Mouse (Mus musculus) heart, adult 2 months (tissue): ENCODE results near the gene Bptf. TPM values are rescaled to one million over a fixed set of nuclear protein-coding genes. Genes with fewer than 3 reads are reported as not detected.
"Not testable (repeated sequence)": the region's sequence is repeated elsewhere in the genome, so short reads cannot be mapped to it uniquely, and the experiment has no call there.

Experiments
- DNase-seq, 2 experiments: peaks; one replicate each; pipeline ENCODE4 v3.0.0; 2021
- H3K27ac ChIP-seq: fragments of 200-600 bp; 2 replicates; pipeline ENCODE4 v1.8.1; 2022
- H3K27me3 ChIP-seq: fragments of 200-500 bp; 2 replicates; pipeline ENCODE4 v1.6.1; 2012; ENCODE audit warnings: mild to moderate bottlenecking, low read length, inconsistent platforms, mixed read lengths; ENCODE audit not compliant: control insufficient read depth, insufficient read depth
- H3K36me3 ChIP-seq: fragments of 200-500 bp; 2 replicates; pipeline ENCODE4 v1.6.1; 2012; ENCODE audit warnings: low read length, inconsistent platforms; ENCODE audit not compliant: control insufficient read depth, insufficient read depth
- H3K4me1 ChIP-seq: fragments of 200-500 bp; 2 replicates; pipeline ENCODE4 v1.6.1; 2011; ENCODE audit warnings: low read length; ENCODE audit not compliant: control insufficient read depth, insufficient read depth
- H3K4me3 ChIP-seq: fragments of 200-600 bp; 2 replicates; pipeline ENCODE4 v1.8.1; 2022
- H3K79me2 ChIP-seq: fragments of 200-500 bp; replicated peaks from 2 replicates; pipeline ENCODE4 v1.6.1; 2012; ENCODE audit warnings: mild to moderate bottlenecking, inconsistent platforms, low read length, moderate library complexity, mixed read lengths; ENCODE audit not compliant: control insufficient read depth, insufficient read depth
- H3K9ac ChIP-seq: fragments of 200-500 bp; 2 replicates; pipeline ENCODE4 v1.6.1; 2012; ENCODE audit warnings: low read depth, mild to moderate bottlenecking, control low read depth, inconsistent platforms, low read length, mixed read lengths
- CTCF ChIP-seq: fragments of 200-600 bp; IDR thresholded peaks from 2 replicates; pipeline ENCODE4 v1.8.1; 2022; ENCODE audit warnings: antibody characterized with exemption, mild to moderate bottlenecking, moderate library complexity
- EP300 ChIP-seq: fragments of 200-500 bp; IDR thresholded peaks from 2 replicates; pipeline ENCODE4 v1.6.1; 2011; ENCODE audit warnings: low read depth, low read length, control low read depth; ENCODE audit not compliant: insufficient read depth
- POLR2A ChIP-seq: fragments of 200-500 bp; IDR thresholded peaks from 2 replicates; pipeline ENCODE4 v1.6.1; 2011; ENCODE audit warnings: mild to moderate bottlenecking, low read depth, low read length, control low read depth; ENCODE audit not compliant: insufficient read depth
- WGBS: fragments of 180-500 bp; shearing (Covaris S2); methylation state at CpG from one replicate; pipeline ENCODE4 v1.1.7; 2018; 5-methylcytosine and 5-hydroxymethylcytosine counted together
- intact Hi-C: fragments of 180-260 bp; cut with DNase I; formaldehyde crosslinking; loops from one replicate; pipeline ENCODE4 v1.15.1; 2025
- polyA plus RNA-seq: library from polyadenylated mRNA; depleted of rRNA; stranded (reverse); fragments of >200 nt; gene quantifications from 2 replicates; pipeline ENCODE4 v1.2.3, GENCODE M21; 2012; rRNA removed
- total RNA-seq, 2 experiments: library from RNA; stranded (reverse); gene quantifications; 2 replicates each; pipeline ENCODE4 v1.2.3; 2021

Bptf gene
- total and polyA plus RNA-seq, 3 experiments: 11.7 to 27.5 (median 25.6) TPM

- no peak for TF ChIP-seq CTCF
- no peak for TF ChIP-seq POLR2A
- no peak for TF ChIP-seq EP300
- H3K79me2 ChIP-seq: no peaks in the 10 kb centered on the region; the same call in 1 of the 2 replicates
- H3K36me3 ChIP-seq: peaks cover 39% of the 10 kb centered on the region
- H3K27ac ChIP-seq: peak overlapping the region; percentile 78
- no peak overlapping the region for H3K4me3 ChIP-seq
- peak in 1 of 2 experiments; percentile 36 for DNase-seq
- no peaks in the 10 kb centered on the region for H3K27me3 ChIP-seq
- 29% methylated on average over 3 of the region's 3 CpGs for WGBS
- intact Hi-C loops: no loop called here
- peaks cover 4% of the 10 kb centered on the region for H3K4me1 ChIP-seq
- H3K9ac ChIP-seq: no peak overlapping the region
Measured at GRCm38 (mm10) chr11:106994246-106995085, 137.5 kb downstream of the Bptf start.

GRCm38 (mm10) chr11:106987384-106987783, 144.5 kb downstream of the Bptf start:
- DNase-seq: no peak
- WGBS: 89% methylated on average over 2 of the region's 2 CpGs
- H3K27ac ChIP-seq: no peak overlapping the region
- H3K9ac ChIP-seq: no peak overlapping the region
- TF ChIP-seq CTCF: no peak
- no peak for TF ChIP-seq EP300
- TF ChIP-seq POLR2A: no peak
- no peak overlapping the region for H3K4me3 ChIP-seq
- H3K79me2 ChIP-seq: no peaks in the 10 kb centered on the region
- no peaks in the 10 kb centered on the region for H3K4me1 ChIP-seq
- peaks cover 6% of the 10 kb centered on the region for H3K36me3 ChIP-seq
- no peaks in the 10 kb centered on the region for H3K27me3 ChIP-seq
- intact Hi-C loops: no loop called here

GRCm38 (mm10) chr11:106985979-106986604, 145.8 kb downstream of the Bptf start:
- H3K79me2 ChIP-seq, DNase-seq, H3K4me1 ChIP-seq, intact Hi-C loops, H3K27me3 ChIP-seq, H3K27ac ChIP-seq, H3K36me3 ChIP-seq, H3K4me3 ChIP-seq, H3K9ac ChIP-seq: not testable (repeated sequence)
- 87% methylated on average over 9 of the region's 9 CpGs for WGBS

Other genes with a start within 250 kb of the Bptf start
- 10 to 100 TPM; 39.9 to 41.0 TPM for gene Smurf2, start 211.4 kb downstream of the Bptf start, total RNA-seq
- gene Smurf2, start 211.4 kb downstream of the Bptf start, polyA plus RNA-seq: 9.5 and 14.9 TPM in 2 replicates
- 10 to 100 TPM; 61.1 to 62.9 TPM for gene Kpna2, start 132.6 kb downstream of the Bptf start, total RNA-seq
- 19.5 and 35.7 TPM in 2 replicates for gene Kpna2, start 132.6 kb downstream of the Bptf start, polyA plus RNA-seq
- gene 1810010H24Rik, start 106.4 kb downstream of the Bptf start, total RNA-seq: 1 to 10 TPM; 1.9 to 3.0 TPM
- 1.9 and 2.7 TPM in 2 replicates for gene 1810010H24Rik, start 106.4 kb downstream of the Bptf start, polyA plus RNA-seq
- 10 to 100 TPM; 18.3 to 18.6 TPM for gene Nol11, start 57.3 kb upstream of the Bptf start, total RNA-seq
- 8.2 and 13.9 TPM in 2 replicates for gene Nol11, start 57.3 kb upstream of the Bptf start, polyA plus RNA-seq